Mouse (Mus musculus) CH12F3 (cell line): ENCODE measurements around the gene Atxn1.

ENCODE experiments used
- in situ Hi-C: fragments of 300-500 bp; cut with MboI; formaldehyde crosslinking; loops from 2 replicates; pipeline ENCODE4 v1.14.3; 2020; ENCODE audit warnings: low sequenced_read_pairs

The Atxn1 gene

DNA sequence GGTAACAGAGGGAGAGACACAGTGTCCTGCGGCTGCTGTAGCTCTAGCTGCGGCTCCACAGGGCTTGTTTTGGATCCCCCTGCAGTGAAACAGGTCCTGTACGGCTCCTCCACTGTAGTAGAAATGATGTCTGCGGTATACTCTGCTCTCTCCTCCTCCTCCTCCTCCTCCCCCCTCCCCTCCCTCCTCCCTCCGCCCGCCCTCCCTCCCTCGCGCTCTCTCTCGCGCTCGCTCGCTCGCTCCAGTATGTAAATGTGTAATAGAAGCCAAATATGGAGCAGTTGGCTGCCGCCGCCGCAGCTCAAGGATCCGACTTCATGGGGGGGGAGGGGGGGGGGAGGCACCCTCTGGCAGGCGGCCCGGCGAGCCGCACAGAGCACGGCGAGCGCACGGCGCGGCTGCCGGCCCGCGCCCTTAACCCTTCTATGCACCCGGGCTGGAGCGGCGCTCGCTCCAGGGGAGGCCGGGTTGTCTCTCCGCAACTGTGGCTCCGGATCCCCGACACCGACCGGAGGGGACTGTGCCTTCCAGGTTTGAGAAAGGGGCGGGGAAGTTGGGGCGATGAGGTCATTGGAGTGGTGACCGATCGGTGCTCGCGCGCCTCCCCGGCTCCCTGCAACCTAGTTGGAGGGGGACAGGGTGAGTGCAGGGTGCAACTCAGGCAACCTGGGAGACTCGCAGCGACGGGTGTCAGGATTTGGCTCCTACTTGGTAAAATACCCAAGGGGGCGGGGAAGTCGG lies at the start of gene Atxn1:
Gene Atxn1, minus strand, starts transcription at position 156 of the 741 bp plus-strand sequence.
- in situ Hi-C loops: no loop called here

DNA sequence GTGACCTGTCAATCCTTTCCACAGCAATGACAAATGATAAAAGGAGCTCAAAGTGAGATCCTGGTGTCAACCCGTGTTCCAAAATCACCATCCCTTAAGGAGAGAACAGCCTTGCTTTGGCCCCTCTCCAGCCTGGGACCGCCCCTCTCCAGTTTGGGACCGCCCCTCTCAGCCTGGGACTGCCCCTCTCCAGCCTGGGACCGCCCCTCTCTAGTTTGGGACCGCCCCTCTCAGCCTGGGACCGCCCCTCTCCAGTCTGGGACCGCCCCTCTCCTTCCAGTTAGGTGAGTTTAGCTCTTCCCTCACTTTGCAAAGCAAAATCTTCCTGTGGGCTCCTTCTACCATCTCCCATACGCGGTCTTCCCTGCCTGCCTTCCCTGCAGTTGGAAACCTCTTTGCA lies 46.4 kb upstream of the Atxn1 start:
- in situ Hi-C loops: no loop called here

DNA sequence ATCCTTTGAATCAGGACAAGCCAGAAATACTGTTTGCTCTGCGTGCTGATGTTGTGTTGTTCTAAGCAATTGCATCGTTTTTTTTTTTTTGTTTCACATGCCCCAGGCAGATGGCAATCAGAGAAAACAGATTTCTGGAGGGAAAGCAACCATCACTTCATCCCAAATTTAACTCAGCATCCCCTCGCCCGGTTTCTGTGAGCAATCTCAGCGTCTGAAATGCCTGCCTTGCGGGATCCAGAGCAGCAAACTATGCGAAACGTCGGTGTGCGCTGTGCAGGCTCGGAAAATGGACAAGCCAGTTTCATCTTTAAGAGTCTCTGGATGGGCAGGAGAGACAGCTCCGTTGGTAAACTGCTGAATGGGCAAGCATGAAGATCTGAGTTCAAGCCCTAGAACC lies 45.3 kb upstream of the Atxn1 start:
- in situ Hi-C loops: no loop called here

DNA sequence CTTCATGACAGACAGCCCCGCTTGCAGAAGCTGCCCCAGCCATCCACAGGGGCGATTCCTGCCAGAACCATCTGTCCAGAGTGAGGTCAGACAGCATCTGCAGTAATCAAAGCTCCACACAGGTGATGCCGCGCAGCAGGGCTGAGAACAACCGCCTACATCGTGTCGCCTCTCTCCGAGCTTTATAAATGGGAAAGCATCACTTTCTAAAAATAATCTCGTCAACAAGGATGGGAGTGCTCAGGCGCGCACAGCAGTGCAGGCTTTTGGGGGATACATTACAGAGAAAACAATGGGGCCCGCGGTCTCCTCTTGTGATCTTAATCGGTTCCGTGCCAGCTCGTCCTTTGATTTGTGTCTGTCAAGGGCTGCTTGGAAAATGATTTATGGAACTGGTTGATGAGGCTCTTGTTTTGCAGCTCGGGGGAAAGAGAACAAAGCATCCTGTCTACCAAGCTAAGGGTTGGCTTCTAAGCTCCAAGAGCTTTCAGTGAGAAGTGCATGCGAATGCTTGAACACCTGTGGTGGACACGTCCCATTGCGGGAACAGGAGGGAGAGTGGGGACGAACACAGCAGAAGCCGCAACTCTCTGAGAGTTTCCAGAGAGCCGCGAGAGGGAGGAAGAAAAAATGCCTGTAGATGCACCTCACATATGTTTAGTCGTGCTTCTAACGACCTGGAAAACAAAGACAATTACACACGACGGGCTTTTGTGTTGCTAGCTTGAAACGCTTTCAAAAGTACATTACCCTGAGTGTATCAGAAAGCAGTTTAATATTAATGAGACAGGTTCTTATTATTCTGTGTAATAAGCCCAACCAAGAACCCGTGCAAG lies 44.2 kb upstream of the Atxn1 start:
- in situ Hi-C loops: no loop called here

DNA sequence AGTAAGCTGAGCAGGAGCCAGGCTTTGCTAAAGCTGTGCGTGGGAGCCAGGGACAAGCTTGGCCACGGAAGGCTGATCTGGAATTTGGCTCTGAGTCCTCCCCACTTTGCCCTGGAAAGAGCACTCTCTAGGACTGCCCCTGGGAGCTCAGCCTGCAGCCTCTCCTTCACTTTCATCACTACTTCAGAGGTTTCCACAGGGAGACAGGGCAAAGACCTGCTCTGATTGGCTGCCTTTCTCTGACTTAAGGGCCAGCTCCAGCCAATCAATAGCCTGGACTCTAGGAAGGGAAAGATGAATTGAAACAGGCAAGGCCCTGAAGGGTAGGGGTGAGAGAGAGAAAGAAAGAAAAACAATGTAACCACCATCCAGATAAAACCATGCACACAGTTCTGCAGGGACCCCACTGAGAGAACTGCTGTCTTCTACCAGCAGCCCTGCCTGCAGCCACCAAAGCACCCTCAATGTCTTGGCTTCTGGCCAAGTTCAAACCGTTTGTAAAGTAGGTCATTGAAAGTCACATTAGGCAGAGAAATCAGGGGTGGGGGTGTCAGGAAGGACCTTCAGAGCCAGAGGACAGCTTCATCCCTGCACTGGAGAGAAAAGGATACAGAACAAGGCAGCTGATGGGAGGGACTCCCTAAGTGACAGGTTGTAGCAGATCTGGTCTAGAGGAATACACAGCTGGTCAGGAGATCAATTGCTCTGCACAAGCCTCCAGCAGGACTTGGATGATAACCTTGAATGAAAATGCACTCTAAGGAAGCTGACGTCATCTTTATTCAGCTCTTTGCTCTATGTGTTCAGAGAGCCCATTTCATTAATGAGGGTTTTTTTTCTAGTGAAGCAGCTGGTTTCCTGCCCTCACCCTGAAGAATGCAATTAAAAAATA lies 41.6 kb upstream of the Atxn1 start:
- in situ Hi-C loops: no loop called here

DNA sequence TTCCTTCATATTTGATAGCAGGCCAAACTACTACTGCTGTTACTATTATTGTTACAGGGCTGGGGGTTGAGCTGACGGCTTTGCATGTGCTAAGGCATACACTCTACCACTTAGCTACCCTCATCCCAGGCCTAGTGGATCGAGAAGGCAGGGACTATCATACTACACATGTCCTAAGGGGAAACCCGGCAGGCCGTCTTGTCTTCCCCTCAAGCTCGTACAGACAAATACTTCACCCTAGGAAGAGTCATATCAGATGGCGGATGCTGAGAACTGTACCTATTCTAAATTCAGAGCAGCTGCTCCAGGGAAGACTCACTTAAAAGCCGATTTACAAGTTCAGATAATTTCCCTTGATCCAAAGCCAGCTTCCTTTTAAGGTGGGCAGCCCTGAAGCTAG lies 40.8 kb upstream of the Atxn1 start:
- in situ Hi-C loops: no loop called here

DNA sequence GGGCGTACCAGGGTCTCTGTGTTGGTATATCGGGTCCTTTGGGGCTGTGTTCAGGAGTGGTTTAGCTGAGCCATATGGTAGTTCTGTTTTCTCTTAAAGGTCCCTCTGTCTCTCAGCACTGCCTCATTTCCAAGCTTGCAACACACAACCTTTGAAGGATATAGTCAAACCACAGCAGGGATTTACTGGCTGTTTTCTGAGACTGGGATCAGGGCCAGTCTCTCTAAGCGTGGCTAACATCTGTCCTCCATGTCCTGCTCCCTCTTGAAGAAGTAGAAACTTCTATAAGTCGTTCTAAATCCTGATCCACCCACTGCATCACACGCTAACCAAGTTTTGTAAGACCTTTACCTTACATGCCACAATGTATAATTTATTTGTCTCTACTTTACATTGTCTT lies 36.5 kb upstream of the Atxn1 start:
- in situ Hi-C loops: no loop called here

DNA sequence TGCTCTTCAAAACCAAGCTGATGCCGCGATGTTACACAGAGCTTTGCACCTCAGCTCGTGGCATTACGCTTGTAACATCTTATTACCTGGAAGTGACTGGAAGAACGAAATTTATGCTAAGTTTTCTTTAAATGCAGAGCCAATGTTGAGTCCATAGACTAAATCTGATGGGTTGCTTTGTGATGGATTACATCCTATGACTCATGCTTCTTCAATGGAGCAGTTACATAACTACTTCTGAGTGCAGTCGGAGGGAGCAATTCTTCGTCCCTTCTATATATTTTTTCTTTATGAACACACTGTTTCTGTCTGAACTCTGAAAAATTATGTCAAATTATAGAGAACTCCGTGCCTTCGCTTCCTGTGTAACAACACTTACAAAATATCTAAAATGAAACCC lies 28.1 kb upstream of the Atxn1 start:
- in situ Hi-C loops: no loop called here

DNA sequence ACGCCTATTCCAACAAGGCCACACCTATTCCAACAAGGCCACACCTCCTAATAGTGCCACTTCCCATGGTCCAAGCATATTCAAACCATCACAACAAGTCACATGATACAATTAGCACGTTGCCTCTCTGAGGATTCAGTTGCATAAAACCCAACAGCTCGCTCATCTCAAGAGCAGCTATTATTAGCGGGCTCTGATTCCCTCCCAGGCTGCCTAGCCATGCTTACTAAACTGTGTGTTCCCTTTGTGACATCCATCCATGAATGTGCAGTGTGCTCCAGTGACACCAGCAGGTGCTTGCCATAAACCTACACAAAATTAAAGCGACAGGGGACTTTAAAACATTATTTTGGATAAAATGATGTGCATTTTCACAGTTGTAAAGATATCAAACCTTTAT lies 25.7 kb upstream of the Atxn1 start:
- in situ Hi-C loops: no loop called here

DNA sequence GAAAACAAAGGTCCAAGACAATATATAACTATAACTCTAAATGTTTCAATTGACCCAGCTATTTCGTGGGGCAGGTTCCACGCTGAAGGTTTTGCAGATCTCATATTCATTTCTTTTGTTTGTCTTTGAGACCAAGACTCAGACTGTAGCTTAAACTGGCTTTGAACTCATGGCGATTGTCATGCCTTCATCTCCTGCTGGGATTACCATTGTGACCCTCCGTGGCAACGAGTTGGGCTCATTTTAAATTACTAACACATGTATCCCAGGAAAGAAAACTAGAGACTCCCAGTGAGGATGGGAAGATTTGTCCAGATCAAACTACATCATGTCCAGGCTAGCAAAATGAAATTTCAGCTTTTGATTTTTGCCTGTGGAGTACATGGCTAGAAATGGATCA lies 14.4 kb upstream of the Atxn1 start:
- in situ Hi-C loops: loop anchor here (10.0 kb wide), 1 partner anchor 186 kb away; no protein-coding TSS in a partner anchor

DNA sequence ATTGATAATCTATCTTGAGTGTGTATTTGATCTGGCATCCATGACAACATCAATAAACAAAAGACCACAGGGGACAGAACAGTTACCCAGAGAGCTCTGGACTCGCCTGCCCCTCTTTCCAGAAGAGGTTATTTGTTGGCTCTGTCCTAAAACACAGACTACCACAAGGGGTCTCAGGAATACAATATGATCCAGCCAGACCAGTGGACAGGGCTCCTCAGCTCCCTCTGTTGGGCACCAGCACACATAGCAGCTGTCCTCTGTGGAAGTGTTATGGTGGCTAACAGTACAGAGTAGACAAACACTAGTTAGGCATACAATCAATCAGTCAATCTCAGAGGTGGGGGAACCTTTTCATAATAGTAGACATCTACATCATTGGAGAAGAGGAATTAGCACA lies 12.1 kb upstream of the Atxn1 start:
- in situ Hi-C loops: loop anchor here (10.0 kb wide), 1 partner anchor 188 kb away; no protein-coding TSS in a partner anchor

DNA sequence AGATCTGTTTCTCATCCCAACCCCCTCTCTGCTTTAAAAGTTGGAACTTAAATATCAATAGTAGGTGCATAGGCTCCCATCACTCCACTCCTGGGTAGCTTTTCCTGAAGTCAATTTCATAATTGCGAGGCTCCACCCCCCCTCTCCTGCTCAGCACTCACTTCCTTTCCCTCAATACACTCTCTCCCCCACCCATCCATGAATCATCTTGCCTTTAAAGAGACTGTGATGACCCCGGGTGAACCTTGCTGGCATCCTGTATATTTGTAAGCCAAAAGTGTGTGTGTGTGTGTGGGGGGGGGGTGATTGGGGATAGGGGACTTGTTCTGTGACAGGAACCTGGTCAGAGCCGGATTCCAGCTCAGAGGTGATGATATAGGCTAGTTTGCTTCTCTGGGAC lies 9.8 kb upstream of the Atxn1 start:
- in situ Hi-C loops: loop anchor here (10.0 kb wide), 1 partner anchor 190 kb away; no protein-coding TSS in a partner anchor

DNA sequence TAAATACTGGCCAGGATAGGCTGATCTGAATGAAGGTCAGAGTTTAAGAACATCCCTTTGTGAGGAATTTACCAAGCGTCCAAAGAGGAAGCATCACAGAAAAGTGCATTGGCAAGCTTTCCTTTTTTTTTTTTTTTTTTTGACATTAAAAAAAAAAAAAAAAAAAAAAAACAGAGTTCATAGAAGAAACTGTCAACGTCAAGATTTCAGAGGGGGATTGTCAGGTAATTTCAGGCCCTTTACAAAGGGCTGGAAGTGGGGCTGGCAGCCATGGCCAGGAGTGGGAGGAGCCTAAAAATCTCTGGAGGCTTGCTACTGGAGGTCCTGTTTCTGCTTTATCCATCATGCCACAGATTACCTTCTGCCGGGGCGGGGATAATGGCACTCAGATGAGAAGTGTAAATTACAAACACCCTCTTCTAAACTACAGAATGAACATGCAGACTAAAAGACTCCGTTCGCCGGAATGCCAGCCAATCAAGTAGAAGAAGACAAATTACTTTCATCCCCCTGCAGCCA lies 9.2 kb upstream of the Atxn1 start:
- in situ Hi-C loops: loop anchor here (10.0 kb wide), 1 partner anchor 191 kb away; no protein-coding TSS in a partner anchor

DNA sequence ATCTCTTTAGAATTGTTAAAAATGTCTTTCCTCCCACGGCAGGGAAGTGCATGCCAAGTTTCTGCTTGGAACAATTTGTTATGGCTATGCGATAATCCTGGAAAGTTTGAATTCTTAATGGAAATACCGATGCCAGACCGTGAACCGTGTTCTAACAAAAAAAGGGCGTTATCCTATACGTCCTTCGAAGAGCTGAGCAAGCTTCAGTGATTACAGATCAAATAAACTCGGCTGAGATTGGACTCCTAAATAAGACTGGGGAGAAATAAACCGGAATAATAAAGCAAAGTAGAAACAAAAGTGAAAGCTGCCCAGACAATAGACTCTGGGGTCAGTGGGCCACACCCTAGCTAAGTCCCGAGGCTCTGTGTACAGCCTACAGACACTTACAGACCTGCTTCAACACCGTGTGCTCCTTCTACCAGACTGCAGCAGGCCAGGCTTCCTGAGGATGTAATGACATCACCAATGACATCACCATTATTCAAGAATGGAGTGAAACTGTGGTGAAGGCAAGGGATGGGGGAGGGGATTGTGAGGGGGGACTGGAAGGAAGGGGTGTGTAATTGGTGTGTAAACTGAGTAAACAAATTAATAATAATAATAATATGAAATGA lies 6.2 kb upstream of the Atxn1 start:
- in situ Hi-C loops: loop anchor here (10.0 kb wide), 1 partner anchor 194 kb away; no protein-coding TSS in a partner anchor

DNA sequence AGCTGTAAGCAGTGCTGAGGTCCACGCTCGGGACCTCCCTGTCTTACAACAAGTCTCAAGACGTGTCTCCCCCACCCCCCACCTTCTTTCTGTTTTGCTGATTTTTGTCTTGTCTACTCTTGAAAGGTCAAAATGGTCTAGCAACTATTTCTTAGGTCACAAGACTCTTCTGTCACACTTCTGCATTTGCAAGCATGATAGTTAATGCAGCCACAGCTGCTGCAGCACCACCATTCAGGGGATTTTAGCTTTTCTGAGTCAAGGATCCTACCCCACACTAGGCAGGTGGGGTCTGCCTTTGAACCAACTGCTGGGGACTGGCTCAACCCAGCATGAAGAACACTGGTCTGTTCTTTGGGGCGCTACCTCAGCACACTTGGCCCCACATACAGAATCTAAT lies 3.4 kb upstream of the Atxn1 start:
- in situ Hi-C loops: no loop called here

DNA sequence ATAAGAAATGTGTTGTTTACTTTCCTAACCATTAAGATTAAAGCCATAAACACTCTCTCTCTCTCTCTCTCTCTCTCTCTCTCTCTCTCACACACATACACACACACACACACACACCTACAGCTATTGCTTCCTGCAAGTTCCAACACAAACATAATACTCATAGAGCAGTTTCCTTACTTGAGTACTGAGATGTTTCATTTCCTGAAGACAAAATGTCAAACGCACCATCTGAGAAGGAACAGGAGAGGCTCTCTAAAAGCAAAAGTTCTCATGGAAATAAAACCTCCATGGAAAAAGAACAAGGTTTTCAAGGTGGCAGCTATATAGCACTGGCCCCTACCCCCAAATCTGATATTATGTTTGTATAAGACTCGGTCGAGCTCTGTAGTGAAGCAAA lies 2.6 kb upstream of the Atxn1 start:
- in situ Hi-C loops: no loop called here

DNA sequence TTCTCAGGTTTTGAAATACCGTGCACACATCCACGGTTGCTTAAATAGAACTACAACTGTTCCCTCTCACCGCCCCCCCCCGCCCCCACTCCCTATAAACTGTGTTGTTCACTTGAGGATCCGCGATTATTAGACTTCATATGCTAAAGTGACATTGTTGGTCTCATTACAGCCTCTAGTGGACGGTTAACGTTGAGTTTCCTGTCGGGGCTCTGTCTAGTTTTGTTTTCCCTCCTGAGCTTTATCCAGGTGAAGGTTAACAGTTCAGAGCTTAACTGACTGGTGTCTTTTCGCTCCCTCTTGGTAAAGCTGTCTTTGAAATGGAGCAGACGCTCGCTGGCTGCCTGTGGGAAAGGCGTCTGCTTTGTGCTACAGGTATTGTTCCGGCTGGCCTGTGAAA lies 1.8 kb upstream of the Atxn1 start:
- in situ Hi-C loops: no loop called here

DNA sequence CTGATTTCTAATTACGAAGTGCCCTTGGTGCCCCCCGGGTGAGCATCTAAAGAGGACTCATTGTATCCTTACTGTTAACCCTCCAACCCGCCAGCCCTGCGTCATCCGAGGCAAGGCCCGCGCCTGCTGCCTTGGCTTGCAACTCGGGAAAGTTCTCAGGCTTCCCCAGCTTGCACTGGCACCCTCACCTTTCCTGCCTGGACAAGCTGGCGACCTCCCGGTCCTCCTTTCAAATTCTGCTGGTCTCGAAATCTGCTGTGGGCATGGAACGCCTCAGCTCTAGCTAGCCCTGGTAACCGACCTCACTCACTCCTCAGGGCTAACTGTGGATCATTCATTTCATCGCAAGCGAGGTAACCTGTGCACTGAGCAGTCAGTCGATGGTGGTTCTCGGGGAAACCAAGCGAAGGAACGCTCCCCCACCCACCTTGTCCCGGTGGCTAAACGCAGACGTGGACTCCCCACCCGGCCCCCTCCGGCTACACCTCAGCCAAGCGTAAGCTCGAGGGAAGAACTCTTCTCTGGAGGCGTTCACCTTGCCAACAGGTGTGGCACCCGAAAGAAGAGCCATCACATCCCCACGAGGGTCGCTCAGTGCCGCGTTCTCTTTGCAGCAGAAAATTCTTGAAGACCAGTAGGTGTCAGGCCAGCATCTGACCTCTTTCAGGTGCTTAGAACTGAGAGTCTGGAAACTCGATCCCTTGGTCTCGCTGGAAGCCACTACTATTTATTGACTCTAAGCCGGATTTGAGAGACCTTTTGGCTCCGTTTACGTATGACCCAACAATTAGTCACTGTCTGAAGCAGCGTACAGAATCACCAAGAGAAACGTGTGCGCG lies 1.0 kb upstream of the Atxn1 start:
- in situ Hi-C loops: no loop called here

DNA sequence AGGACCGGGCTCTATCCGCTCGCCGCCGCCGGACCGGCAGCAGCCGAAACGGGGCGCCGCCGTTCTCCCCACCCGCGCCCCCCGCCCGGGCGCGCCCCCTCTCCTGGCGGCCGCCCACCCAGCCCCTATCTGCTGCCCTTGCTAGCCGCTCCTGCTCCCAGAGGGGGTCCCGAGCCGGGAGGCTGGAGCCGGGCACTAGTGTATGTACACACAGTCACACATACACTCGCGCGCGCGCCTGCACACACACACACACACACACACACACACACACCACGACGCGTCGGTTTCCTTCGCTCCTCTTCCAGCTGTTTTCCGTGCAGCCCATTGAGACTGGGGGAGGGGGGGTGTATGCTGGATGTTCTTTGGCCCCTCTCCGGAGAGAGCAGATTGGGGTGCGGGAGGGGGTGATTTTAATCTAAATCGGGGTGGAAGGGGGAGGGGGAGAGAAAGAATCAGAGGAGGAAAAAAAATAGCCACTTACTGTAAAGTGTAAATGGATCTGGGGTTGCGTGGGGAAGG lies 416 bp downstream of the Atxn1 start:
- in situ Hi-C loops: no loop called here
